Mouse (Mus musculus) bone marrow macrophage, adult 2 months (primary cell): ENCODE data around the gene Platr17.

Experiments
- CTCF ChIP-seq: IDR thresholded peaks from 2 replicates; pipeline ENCODE4 v1.5.1; 2012; ENCODE audit warnings: low read depth, mild to moderate bottlenecking, low read length, moderate library complexity
- POLR2A ChIP-seq: IDR thresholded peaks from 2 replicates; pipeline ENCODE4 v1.6.1; 2012; ENCODE audit warnings: mild to moderate bottlenecking, low read depth, low read length, borderline replicate concordance

- TF ChIP-seq POLR2A, result no peak
- no peak for TF ChIP-seq CTCF
Measured at GRCm38 (mm10) chr17:33902491-33902890, 2.4 kb upstream of the Platr17 start.
